ENCODE assay signal across 1 mouse cellular context in the genomic region with DNA sequence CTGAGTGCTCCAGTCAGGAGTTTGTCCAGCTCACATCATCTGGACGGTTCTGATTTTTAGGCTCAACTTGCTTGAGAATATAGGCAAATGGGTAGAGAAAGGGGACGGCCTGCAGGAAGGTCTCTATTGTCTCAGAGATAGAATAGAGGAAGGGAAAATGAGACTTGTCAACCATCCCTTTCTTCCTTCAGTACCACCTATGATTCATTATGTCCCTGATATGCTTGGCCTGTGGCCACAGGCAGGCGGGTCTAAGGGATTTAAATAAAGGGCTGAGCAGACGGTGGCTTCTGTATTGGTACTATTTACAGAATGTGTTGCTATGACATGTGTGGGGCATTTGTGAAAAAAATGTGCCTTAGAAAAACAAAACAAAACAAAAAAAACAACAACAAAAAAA.
TF ChIP-seq lines count a peak whose summit lies in the region.

No protein-coding gene starts in this region.

TF ChIP-seq in CH12.LX, 34 proteins besides CTCF, POLR2A, EP300 and RAD21 (continued from another document):
- no peak for TF ChIP-seq ETS1 (conservative IDR thresholded peaks at IDR 0.05; ENCODE audit: low read depth, low read length)
- TF ChIP-seq GABPA (IDR thresholded peaks at IDR 0.05; ENCODE audit: insufficient replicate concordance, low read depth, low read length): no peak
- TF ChIP-seq NELFE (IDR thresholded peaks at IDR 0.05; ENCODE audit: low read depth, low read length): no peak
- TF ChIP-seq TBP (conservative IDR thresholded peaks at IDR 0.05; ENCODE audit: low read depth, low read length): no peak
- no peak for TF ChIP-seq SIN3A (IDR thresholded peaks at IDR 0.05; ENCODE audit: low read length)
- TF ChIP-seq JUND (conservative IDR thresholded peaks at IDR 0.05; ENCODE audit: low read depth, low read length): no peak
- TF ChIP-seq MEF2A (IDR thresholded peaks at IDR 0.05; ENCODE audit: borderline replicate concordance, low read depth, low read length): no peak
- TF ChIP-seq USF2 (conservative IDR thresholded peaks at IDR 0.05; ENCODE audit: low read depth, low read length): no peak
